Mouse (Mus musculus): ENCODE measurements around the gene Pola1. TPM values are rescaled to one million over a fixed set of nuclear protein-coding genes. Genes with fewer than 3 reads are reported as not detected.
"Not testable (repeated sequence)": the region's sequence is repeated elsewhere in the genome, so short reads cannot be mapped to it uniquely, and the experiment has no call there.

The Pola1 gene
- polyA plus RNA-seq, 3 experiments from 2014 or later: 7.4 to 27.6 (median 7.7) TPM

GRCm38 (mm10) chrX:93429738-93430260 lies 202.2 kb downstream of the Pola1 start:
- ATAC-seq: no peak

GRCm38 (mm10) chrX:93428956-93429737 lies 202.8 kb downstream of the Pola1 start:
- ATAC-seq: no peak

DNA sequence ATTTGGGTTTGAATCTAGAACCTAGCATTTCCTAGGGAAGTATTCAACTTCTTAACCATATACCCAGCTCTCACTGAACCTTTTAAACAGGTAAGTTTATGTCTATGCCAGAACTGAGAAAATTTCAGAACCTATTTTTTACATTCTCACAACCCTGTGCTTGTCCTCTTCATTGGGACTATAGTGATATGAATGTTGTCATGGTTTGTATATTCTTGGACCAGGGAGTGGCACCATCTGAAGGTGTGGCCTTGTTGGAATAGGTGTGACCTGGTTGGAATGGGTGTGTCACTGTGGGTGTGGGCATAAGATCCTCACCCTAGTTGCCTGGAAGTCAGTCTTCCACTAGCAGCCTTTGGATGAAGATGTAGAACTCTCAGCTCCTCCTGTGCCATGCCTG lies 231.1 kb downstream of the Pola1 start:
- not testable (repeated sequence) for ATAC-seq

DNA sequence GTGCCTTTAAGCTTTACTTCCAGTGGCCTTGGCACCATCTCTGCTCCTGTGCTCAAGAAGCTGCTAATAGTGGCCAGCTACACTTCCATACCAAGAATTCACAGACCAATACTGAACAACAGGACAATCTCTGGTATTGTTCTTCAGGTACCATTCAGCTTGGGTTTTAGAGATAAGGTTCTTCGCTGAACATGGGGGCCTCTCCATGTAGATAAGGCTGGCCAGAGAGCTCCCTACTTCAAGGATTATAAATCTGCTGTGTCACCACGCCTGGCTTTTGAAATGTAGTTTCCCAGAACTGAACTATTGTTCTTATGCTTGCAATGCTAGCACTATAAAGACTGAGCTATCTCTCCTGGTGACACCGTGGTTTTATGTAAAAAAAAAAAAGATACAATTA lies 234.9 kb downstream of the Pola1 start:
- ATAC-seq: no peak

GRCm38 (mm10) chrX:93377285-93377972 lies 254.5 kb downstream of the Pola1 start:
- no peak for ATAC-seq

DNA sequence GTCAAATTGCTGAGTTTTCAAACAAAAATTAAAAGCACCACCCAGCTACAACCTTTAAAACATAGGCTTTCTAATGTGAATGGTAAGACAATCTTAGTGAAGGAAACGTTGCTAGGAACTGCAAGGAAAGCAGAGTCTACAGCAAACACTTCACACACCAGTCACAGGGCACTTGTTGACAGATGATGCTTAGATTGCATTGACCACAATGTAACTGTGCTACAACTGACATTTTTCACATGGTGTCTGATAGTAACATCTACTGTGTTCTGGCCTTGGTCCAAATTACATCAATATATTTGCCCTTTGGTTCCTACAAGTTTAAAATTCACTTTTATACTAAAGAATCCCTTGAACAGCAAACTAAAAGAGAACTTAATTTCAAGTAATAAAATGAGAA lies 258.5 kb downstream of the Pola1 start:
- no peak for ATAC-seq

GRCm38 (mm10) chrX:93369708-93370107 lies 262.2 kb downstream of the Pola1 start:
- ATAC-seq: no peak

- ATAC-seq: no peak
Observed at GRCm38 (mm10) chrX:93368211-93368610, 263.7 kb downstream of the Pola1 start.

DNA sequence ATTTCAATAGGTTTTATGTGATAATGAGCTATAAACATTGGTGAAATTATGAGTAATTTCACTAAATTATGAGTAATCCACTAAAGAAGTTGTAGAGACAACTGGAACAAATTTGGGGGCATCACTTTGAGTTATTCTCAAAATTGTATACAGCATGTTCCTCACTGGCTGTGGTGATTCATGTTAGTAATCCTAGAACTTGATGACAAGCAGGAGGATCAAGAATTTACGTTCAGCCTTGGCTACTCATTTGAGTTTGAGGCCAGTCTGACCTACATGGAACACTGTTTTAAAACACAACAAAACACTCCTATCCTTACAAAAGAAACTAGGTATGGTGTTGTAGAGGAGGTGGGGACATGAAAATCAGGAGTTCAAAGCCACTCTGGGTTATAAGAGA lies 310.6 kb downstream of the Pola1 start:
- ATAC-seq: no peak

GRCm38 (mm10) chrX:93319979-93320378 lies 312.0 kb downstream of the Pola1 start:
- no peak for ATAC-seq

DNA sequence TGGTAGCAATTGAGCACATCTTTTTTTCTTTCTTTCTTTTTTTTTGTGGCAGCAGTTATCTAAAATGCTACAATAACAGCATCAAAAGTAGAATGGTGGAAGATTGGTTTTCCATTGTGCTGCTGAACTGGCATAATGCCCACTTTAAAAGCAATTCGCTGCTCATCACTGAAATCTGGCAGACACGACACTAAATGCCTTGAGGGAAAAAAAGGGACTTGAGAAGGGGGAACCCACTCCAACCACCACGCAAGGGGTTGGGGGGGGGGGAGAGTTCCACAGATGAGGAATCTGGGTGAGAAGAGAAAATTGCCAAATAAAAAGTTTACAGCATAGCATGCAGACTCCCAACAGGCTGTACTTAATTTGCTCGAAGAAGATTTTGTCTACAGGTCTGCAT lies 314.4 kb downstream of the Pola1 start:
- ATAC-seq: no peak

GRCm38 (mm10) chrX:93305780-93306179 lies 326.2 kb downstream of the Pola1 start:
- no peak for ATAC-seq

- no peak for ATAC-seq
Observed at GRCm38 (mm10) chrX:93301798-93302197, 330.2 kb downstream of the Pola1 start.

- no peak for ATAC-seq
Observed at GRCm38 (mm10) chrX:93300183-93300815, 331.7 kb downstream of the Pola1 start.

DNA sequence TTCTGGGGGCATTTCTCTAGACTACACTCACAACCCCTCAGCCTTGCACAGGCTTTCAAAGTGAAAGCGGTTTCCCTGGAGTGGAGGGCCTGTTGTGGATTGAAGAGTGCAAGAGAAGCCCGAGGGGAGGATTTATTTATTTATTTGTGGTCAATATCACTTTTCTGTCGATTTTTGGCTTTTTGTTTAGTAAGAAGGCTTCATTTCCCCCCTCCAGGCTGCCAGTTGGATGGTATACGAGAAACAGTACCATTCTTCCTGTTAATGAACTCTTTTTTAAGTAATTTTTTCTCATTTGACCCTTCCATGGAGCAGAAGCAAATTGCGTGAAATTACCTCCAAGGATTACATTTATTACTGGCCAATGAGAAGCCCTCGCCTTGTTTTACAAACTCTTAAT lies 332.2 kb downstream of the Pola1 start:
- ATAC-seq: no peak

- ATAC-seq: no peak
Observed at GRCm38 (mm10) chrX:93299046-93299626, 332.8 kb downstream of the Pola1 start.

DNA sequence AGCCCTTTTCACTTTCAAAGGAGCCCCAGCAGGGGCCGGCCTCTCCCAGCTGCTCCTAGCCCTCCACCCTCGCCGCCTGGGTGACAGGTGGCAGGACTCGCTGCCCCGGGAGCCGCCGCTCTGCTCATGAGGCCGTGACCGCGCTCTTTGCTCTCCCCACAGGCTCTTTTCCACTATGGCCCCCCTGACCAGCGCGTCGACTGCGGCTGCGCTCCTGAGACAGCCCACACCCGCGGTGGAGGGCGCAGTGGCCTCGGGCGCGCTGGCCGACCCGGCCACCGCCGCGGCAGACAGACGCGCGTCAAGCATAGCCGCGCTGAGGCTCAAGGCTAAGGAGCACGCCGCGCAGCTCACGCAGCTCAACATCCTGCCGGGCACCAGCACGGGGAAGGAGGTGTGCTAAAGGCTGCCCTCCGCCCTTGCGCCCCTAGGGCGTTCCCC lies 334.9 kb downstream of the Pola1 start:
- ATAC-seq: peak; percentile 32

DNA sequence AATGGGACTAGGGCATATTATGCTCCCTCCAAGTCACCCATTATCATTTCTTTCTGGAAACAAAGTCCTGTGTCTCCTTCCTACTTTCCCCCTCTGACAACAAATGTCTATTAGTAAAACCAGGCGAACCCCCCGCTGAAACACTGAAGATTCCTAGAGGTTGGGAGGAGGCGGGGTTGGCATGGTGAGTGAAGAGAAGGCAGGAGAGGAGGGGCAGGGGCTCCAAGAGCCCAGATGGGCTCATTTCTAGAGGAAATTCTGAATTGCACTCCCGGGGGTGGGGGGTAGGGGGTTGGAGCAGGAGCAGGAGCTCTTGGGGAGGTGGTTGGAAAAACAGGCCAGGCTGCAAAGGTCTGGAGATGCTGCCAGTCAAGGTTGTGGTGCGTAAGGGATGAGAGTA lies 336.1 kb downstream of the Pola1 start:
- no peak for ATAC-seq

- no peak for ATAC-seq
Observed at GRCm38 (mm10) chrX:93294736-93295490, 337.0 kb downstream of the Pola1 start.

DNA sequence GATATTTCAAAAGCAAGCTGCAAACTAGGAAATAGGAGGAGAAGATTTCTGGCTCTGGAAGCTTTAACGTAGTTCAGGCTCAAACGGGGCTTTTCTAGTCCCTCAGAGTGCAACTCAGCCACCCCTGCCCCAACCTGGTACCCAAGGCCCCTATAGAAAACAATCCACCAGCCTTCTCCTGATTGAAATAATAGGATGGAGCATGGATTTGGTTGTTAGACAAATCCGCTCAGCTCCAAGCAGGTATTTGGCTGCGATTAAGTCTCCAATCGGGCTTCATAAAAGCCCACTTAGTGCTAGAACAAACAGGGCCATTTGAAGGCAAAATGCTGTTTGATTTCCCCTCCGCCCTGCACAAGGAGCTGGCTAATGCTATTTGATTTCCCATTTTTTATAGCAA lies 339.9 kb downstream of the Pola1 start:
- no peak for ATAC-seq

DNA sequence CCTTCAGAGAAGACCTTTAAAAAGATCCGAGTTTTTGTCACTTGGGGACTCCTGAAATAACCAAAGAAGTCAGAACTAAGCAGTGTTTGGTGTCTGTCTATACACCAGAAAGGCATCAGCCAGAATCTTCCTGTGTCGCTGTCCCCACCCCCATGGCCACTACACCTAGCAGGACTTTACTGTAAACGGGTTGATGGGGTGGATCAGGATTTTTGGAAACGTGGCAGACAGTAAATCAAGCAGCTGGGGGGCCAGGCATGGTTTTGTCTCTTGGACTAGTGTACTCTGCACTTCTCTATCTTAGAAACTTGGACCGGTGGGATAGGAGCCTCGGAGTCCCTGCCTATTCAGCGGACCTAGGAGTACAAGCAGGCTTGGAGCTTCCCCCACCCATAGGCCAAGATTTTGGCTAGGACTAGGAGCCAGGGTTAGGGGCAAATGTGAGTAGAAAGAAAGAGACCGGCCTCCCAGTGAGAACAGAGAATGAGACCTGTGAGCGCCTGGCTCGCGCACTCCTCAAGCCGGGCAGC lies 342.0 kb downstream of the Pola1 start:
- no peak for ATAC-seq

- ATAC-seq: no peak
Observed at GRCm38 (mm10) chrX:93289076-93289475, 342.9 kb downstream of the Pola1 start.

All from inflammation-experienced regulatory T-cells, adult 6 months (primary cell).